Mouse (Mus musculus) layer of hippocampus, adult 18-20 months (tissue): ENCODE data around the gene Ciart. TPM values are rescaled to one million over a fixed set of nuclear protein-coding genes. Genes with fewer than 3 reads are reported as not detected.
"Not testable (repeated sequence)": the region's sequence is repeated elsewhere in the genome, so short reads cannot be mapped to it uniquely, and the experiment has no call there.

Source experiments
- DNase-seq, 2 experiments: peaks; one replicate each; pipeline ENCODE4 v3.0.0; 2022; ENCODE audit warnings: low spot score in 2 of 2
- long read RNA-seq: library from polyadenylated mRNA; stranded (forward); transcript quantifications from one replicate; pipeline ENCODE4 v2.0.0, GENCODE M21; 2021
- total RNA-seq, 2 experiments: library from RNA; stranded (reverse); gene quantifications; 2 replicates each; pipeline ENCODE4 v1.2.3; 2021

Gene Ciart
- total RNA-seq, result 10 to 100 TPM in 1 of 2 experiments, 1 to 10 TPM in 1; 9.2 to 11.7 TPM
- long read RNA-seq, partial matches to known transcripts, result 0 of 2 reads
- long read RNA-seq, other reads (novel, unspliced or antisense), result 0 of 2 reads

DNA sequence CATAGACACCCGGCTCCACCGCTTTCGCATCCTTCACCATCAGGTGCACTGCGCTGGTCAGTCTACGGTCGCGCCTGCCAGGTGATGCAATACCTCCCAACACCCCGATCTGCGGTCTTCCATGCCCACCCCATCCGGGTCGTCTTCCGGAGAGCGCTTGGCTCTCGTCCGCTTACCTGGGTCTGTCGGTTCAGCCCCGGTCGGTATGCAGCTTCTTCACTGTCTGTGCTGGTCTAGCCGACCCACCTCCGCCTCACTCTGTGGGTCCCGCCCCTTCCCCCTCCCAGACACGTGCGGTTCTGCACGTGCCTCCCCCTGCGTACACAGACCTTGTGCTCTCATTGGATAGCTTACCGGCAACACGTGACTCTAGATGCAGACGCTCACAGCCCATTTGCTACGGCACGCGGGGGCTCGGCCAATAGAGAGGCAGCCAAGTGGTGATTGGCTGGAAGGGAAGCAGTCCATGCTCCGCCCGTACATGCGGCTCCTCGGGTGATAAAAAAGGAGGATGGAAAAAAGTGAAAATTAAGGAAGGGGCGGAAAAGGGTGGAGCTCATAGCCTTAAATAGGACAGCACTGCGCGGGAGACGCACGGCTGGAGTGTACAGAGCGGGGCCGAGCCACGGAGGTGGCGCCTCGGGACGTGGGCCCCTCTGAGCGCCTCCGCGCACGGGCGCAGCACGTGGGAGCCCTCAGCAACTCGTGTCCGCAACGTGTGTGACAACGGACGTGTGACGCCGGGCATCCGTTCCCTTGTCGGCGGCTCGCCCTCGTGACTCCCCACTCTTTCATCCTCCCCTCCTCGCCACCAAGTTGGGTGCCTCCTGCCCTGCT, at the start of gene Ciart:
Ciart (minus strand) TSS at position 273 of the 837 bp plus-strand sequence.
- peak; percentile 97 to 98 for DNase-seq

DNA sequence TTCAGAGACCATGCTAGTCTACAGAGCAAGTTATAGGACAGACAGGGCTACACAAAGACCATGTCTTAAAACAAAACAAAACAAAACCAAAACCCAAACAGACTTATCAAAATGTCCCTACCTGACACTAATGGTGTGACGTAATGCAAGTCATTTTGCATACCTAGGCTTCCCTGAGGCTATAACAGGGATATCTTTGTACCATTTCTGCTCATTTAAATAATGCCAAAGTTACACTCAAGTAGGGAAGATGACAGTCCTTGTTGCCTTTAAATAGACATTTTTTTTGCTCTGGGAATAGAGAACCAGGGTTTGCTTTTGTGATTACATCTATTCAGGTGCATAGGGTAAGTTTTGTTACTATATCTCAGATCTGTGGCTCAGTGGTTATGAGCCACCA, 49.4 kb upstream of the Ciart start:
- no peak for DNase-seq

DNA sequence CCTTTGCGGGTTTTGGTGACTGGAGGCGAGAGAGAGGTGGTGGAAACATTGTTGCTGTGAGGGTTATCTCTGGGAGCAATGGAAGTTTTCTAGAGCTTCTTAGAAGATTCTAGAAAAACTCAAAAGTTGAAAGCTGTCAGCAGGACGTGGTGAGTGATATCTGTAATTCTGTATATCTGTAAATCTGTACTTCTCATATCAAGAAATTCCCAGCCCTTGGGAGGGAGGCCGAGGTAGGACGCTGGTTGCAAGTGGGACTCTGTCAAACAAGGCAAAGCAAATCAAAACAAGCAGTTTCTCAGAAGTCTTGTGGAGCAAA, 48.4 kb upstream of the Ciart start:
- no peak for DNase-seq

DNA sequence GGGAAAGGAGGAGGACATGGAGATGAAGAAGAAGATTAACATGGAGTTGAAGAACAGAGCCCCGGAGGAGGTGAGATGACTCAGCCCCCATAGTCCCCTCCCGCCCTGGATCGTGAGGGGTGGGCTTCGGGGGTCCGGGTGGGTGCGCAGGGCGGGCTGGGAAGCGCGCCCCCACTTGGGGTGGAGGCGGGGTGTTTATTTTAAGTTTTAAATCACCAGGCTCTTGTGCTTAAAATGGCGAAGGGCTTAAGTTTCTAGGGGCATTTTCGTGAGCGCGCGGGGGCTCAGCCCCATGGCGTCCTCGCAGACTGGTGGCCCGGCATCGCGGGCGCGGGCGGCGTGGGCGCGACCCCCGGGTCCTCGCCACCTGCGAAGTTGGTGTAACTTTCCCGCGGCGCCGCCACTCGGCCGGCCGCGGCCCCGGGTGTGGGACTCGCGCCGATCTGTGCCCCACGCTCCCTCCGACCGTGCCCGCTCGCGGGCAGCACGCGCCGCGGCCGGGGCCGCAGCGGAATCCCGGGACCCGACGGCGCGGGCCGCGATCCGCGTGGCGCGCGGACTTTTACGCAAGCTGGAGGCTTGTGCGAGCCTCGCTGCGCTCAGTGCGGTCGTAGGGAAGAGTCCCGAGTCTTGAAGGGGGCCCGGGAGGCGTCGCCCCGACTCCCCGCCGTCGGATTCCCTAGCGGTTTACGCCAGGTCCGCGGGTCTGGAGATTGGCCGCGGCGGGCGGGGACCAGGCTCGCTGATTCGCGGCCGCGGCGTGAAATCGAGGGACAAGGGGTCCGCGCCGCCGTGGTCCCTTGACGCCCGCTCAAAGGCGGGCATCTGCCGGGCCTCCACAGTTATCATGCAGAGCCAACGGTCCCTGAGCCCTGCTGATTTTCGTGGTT, 47.8 kb upstream of the Ciart start:
- DNase-seq, result peak in 1 of 2 experiments; percentile 26

DNA sequence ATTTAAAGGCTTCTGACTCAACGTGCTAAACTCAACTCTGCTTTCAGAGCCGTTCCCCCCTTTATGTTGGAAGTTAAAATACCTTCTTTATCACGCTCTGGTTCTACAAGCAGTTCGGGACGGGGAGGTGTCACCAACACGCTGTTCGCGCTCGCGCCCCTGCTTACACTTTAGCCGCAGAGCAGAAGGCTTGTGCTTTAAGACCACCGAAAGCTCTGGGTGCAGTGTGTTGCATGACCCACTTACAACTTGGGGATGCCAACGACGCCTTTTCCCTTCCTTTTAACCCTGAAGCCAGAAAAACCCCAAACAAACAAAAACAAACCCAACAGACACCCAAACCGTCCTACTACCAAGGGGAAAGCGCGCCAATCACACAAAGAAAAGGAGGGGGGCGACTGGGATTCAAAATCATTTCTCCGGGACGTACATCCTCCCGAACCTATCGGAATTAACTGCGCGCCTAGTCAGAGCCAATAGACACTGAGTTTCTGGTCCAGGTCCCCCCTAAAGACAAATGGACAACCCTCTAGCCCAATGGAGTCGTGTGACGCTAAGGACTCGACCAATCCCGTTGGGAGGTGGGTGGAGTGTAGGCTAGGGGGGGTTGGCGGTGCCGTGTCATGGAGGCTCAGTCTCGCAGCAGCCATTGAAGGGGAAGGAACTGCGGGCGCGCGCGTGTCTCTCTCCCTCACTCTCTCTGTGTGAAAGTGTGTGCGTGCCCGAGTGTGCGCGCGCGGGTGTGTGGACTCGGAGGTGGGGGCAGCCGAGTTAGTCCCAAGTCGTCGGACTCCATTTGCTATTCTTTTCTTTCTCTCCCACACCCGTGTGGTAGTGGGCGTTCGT, 46.8 kb upstream of the Ciart start, which contains the start of gene Anp32e:
Anp32e (plus strand) TSS at position 589 of the 846 bp plus-strand sequence.
- peak; percentile 97 to 98 for DNase-seq

DNA sequence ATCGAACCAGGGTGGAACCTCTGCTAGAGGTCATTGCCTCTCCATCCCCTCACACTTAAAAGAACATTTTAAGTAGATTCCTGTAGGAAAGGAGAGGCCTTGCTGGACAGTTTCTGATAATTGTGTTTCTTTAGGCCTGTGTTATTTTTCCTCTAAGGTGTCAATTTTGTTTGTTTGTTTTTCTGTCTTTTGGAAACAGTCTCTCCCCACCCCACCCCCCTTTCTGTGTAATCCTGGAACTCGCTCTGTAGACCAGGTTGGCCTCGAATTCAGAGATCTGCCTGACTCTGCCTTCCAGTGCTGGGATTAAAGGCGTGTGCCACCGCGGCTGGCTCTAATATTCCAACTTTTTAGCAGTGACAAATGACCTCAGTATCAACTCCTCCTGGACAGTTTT, 46.2 kb upstream of the Ciart start:
- no peak for DNase-seq

DNA sequence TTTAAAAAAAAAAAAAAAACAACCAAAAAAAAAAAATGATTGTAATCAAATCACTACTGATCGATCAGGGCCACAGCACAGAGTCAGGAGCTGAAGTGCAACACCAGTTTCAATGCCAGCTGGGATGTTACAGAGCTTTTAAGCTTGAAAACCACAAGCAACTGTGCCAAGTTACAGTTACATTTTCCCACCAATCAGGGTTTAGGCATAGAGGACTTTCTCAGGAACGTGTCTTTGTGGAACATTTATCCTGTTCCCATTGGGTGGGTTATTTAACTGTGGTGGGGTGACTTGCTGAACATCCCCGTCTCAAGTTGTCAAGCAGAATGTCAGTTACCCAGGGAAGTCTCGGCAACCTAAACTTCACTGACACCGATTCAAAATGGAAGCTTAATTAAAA, 43.0 kb upstream of the Ciart start:
- DNase-seq, result no peak

DNA sequence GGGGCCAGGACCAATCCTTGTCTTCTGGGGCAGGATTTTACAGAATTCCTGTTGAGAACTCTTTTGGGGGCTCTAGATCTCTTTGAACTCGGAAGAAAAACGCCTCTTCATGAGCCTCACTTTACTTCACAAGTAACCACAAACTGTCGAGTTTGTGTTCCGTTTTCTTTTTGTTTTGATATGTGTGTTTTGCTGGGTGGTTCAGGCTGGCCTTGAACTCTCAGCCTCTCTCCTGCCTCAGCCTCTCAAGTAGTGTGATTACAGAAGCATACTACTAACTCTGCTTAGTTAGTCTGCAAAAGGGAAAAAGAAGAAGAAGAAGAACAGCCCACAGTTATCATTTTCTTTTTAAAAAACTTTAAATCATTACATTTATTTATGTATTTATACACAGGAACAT, 42.1 kb upstream of the Ciart start:
- no peak for DNase-seq

DNA sequence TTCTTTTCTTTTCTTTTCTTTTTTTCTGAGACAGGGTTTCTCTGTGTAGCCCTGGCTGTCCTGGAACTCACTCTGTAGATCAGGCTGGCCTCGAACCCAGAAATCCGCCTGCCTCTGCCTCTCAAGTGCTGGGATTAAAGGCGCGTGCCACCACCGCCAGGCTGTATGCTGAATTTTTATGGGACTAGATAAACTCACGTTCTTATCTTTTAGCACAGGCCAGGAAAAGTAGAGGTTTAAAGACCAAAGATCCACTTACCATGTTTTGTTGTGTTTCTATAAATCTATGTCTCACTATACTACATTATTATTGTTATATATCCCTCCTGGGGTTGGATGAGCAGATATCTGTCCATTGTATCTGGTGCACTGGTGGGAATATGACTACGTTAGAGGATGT, 41.4 kb upstream of the Ciart start:
- DNase-seq, result not testable (repeated sequence)

DNA sequence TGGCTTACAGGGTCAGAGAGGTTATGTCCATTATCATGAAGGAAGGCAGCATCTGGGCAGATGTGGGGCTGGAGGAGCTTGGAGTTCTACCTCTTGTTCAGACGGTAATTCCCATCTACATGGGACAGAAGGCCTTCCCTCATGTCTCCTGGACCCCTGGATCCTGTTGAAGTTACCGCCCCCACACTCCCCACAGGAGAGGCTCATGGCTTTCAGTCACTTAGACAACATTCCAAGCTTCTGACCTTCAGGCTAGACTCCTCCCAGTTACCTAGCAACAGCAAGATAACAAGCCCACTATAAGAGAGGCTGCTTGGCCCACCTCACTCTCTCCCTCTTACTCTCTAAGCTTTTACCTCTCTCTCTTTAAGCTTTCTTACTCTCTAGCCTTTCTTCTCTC, 38.5 kb upstream of the Ciart start:
- DNase-seq, result not testable (repeated sequence)

DNA sequence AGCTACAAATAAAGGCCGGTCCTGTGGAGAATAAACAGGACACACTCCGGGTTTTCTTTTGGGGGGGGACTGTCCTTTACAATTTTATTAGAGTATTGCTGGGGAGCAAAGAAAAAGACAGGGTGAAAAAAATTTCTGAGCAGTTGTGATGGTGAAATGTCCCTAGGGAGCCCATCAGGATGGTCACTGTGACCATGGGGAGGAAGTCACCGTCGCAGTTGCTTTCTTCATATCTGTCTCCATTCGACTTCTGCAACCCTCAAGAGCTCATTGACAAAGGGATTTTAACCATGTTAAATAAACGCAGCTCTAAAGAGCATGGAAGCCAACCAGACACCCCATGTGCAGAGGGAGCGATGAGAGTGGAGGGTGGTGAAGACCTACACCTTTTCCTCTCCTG, 34.7 kb upstream of the Ciart start:
- DNase-seq, result no peak

DNA sequence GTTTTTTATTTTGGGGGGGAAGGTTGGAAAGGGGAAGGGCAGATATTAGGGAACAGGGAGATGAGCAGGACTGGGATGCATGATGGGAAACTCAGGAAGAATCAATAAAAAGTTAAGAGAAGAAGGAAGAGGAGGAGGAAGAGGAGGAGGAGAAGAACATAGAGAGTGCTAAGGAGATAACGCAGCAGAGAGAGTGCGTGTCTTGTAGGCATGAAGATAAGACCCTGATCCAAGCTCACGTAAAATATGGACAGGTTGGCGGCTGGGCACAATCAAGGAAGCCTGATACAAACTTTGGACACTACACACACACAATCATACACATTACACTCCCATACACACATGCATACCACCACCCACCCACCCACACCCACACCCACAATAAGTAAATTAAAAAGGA, 32.7 kb upstream of the Ciart start:
- no peak for DNase-seq

DNA sequence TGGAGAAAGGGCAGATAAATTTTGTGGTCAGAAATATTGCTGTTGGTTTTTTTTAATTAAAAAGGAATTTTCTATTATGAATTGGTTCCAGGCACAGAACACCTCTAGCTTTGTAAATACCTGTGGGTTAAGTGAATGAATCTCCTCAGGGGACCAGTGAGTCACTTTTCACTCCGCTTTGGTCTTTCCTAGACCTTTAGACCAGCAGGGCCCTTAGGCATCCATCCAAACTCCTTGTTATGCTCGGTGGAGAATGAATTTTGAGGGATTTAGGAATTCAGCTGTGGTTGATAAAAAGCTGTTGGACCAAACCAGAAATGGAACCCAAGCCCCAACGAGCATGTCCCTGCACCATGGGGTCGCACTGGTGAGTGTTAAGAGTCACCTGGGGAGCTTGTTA, 25.6 kb upstream of the Ciart start:
- no peak for DNase-seq

DNA sequence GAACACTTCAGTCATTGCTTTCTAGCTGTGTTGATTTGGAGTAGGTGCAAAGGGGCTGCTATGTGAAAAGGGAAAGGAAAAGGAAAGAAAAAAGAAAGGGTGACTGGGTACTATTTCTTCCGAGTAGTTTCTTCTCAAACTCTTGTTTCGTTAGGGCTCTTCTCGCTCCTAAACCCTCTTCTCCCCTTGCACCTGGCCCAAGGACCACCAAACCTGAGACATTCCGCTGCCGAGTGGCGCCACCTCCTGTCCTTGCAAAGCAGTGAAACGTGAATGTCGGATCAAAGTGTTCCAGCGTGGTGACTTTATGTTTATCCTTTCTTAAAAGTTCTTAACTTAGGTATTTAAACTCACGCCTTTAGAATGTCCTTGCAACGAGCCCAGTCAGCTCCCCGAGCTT, 24.8 kb upstream of the Ciart start:
- DNase-seq, result no peak

DNA sequence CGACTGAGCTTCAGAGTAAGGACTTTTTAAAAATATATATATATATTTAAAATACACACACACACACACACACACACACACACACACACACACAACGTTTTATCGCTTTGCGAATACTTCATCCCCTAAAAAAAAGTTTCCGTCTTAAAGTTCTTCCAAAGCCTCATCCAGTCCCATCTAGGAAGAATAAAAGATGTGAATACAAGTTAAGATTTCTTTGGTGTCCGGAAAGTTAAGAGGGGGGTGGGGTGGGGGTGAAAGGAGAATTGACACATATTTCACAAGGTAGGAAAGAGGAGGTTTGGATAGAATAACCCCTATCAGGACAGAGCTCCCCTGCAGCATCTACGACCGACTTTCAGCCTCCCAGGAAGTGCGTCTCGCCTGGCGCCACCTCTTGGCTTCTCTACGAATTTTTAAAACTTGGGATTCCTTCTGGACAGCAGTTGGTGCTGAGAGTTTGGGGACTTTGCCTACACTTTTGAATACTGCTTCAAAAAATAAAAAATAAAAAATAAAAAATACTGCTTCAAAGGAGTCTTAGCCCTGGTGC, 24.0 kb upstream of the Ciart start:
- peak in 1 of 2 experiments; percentile 42 for DNase-seq

DNA sequence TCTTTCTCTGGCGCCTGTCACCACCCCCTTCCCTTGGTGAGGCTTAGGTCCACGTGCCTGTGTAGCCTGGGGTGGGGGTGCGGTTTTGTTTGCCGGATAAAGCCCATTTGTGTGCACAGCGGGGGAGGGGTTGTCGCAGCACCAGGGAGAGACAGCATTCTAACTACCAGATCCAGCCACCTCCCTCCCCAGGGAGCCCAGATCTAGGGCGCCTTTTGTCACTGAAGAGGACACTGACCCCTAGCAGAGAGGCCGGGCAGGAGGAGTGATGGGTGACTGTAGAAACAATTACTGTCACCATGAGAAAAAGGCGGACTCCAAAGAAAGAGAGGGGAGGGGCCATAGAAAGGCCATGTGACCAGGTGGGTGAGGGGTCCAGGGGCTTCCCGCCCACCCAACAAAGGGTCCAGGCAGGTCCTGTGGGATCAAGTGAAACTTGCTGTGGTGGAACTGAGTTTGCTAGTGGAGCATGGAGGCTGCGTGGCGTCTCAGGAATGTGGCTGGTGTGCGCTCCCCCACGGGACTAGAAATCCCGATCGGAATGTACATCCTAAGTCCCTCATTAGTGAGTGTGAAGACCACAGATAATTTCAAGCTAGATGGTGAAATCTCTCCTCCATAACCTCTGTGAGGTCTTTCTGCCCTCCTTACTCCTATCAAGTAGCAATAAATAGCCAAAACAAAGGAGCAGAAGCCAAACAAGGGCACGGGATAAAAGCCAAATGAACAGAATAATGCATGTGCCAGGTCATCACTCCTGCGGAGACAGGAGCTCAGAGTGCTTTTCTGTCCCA, 23.3 kb upstream of the Ciart start:
- DNase-seq, result peak; percentile 44 to 72

DNA sequence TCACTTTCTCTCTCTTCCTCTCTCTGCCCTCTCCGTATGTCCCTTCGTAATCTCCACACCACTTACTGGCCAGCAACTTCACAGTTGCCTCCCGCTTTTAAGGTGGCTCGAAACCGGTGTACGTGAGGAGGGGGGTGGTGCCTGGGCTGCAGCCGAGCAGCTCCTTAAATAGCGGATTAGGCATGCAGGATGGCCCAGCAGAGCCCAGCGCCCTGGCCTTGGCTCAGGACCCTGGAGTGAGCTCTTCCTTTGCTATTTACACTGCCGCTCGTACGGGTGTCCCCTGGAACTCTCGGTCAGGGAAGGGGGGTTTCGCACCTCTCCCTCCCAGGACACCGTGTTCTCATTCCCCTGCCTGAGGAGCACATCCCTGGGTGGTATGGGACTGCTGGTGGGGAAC, 22.5 kb upstream of the Ciart start, which contains the start of gene Car14:
Car14 (minus strand) TSS at position 124 of the 400 bp plus-strand sequence.
- DNase-seq, result no peak

DNA sequence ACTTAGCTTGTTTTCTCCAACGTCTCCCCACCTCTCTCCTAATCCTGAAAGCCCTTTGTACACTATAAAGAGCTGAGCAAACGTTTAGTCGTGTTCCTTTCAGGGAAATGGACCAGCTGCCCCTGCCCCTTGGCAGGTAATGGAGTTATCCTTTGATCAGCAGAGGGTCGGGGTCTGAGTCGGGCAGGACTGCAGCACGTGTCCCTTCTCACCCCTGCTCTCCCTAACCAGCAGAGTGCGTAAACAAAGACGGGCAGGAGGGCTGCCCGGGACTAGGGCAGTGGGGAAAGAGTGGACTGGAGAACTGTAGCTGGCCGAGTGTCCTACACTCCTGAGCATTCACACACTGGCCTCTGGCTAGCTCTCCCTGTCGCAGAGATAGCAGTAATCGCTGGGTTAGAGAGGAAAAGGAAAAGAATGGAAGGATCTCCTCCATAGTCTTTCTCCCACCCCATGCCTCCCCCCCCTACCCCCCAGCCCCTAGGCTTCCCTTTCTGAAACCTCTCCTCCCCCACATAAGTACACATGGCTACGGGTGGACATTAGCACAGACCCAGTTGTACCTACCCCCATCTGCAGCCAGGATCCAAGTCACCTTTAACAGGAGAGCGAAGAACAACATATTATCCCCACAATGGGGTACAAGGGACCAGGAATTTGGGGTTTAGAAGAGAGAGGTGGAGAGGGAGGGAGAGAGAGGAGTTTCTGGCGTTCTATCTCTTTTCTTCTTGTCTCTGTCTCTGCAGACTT, 21.9 kb upstream of the Ciart start:
- no peak for DNase-seq

DNA sequence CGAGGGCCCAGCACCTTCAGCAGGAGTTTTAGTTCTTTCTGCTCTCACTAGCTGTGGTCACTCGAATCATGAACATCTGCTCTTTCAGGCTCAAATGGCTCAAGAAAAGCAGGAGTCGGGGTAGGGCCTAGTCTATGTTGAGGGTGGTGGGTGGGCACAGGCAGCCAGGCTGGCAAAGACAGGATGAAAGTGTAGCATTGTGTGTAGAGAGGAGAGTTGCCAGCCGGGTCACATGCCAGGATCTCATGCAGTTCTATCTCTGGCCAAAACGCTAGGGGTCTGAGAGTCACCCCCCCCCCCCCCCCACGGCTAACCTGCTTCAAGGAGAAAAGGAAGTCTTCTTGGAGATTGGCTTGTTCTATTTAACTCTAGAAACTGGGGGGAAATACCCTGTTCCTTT, 20.6 kb upstream of the Ciart start:
- no peak for DNase-seq

DNA sequence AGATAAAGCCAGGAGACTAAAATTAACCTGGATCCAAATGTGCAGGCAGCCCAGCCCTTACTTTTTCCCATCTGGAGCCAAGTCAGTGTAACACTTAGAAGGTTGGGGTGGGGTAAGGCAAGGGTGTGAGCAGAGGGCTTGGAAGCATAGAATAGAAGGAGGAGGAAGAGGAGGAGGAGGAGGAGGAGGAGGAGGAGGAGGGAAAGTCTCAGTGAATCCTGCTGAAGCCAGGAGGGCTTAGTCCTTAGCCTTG, 20.2 kb upstream of the Ciart start:
- no peak for DNase-seq
